Comparison of ENCODE assay signal across 9 mouse cellular contexts in the genomic region with DNA sequence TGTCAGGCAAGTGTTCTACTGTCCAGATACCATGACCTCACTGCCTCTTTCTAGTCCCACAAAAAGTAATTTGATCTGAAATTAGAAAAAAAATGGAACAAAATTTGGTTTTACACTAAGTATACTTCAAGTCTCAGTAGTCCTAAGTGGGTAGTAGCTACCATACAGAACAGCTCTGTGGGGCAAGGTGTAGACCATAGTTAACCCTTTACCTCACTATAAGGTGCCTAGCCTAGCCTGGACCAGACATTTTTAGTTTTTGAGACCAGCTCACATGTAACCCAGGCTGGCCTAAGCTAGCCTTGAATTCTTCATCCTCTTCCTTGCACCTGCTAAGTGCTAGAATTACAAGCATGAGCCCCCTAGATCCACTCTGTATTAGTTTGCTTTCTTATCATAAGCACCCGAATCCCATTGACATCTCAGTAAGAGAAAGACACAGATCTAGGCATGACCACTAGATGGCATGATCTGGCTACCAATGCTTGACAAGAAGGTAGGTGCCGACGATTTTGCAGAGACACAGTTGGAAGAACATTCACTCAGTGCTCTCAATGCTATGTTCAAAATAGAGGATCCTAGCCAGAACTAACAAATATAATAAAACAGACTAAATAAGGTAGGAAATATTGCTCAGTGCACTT. TPM values are rescaled to one million over a fixed set of nuclear protein-coding genes. Genes with fewer than 3 reads are reported as not detected.
DNase-seq lines count a peak whose midpoint lies in the region; ATAC-seq and TF ChIP-seq lines count a peak whose summit lies in the region.
"Had no signal": no experiment of that assay in that cellular context is flagged by ENCODE, and none has a peak within 500 bp of the region (broad histone marks: within the 10 kb centered on the region; RNA-seq: fewer than 3 reads in every experiment).

No protein-coding gene starts in this region.

- H3K9ac ChIP-seq in forebrain, embryonic 11.5 days (ENCODE audit: low read length): no peak overlapping the region
- H3K9ac ChIP-seq in forebrain, embryonic 14.5 days (ENCODE audit: low read length): no peak overlapping the region
- no peak overlapping the region for H3K9ac ChIP-seq in midbrain, embryonic 11.5 days (ENCODE audit: low read length)
- no peak overlapping the region for H3K9ac ChIP-seq in stomach, embryonic 15.5 days

- TF ChIP-seq POLR2A in brain, embryonic 14.5 days (IDR thresholded peaks at IDR 0.05; ENCODE audit: borderline replicate concordance, extremely low read depth, insufficient read depth, insufficient read length, poor library complexity, severe bottlenecking): no peak

- DNase-seq in forebrain, embryonic 10.5 days (ENCODE audit: extremely low spot score, low spot score): peak; percentile 39
- no peak for DNase-seq in forebrain, embryonic 11.5 days (ENCODE audit: low spot score)
- DNase-seq in brain, embryonic 14.5 days (ENCODE audit: low read depth): peak; percentile 94
- peak; percentile 94 for DNase-seq in forebrain, embryonic 14.5 days (ENCODE audit: low spot score)
- DNase-seq in hindlimb bud, embryonic 11.5 days (ENCODE audit: extremely low spot score, low read depth, low spot score): peak; percentile 61
- DNase-seq in left cerebral cortex, postnatal 25 days (ENCODE audit: low spot score in 2 of 2): peak; percentile 82 to 92
- peak; percentile 94 for DNase-seq in midbrain, embryonic 11.5 days (ENCODE audit: low spot score, missing footprints)

- no peaks in the 10 kb centered on the region for H3K9me3 ChIP-seq in forebrain, embryonic 10.5 days
- no peaks in the 10 kb centered on the region for H3K9me3 ChIP-seq in forebrain, embryonic 11.5 days (ENCODE audit: control insufficient read depth, low read length)
- no peaks in the 10 kb centered on the region for H3K9me3 ChIP-seq in forebrain, embryonic 14.5 days (replicated peaks; ENCODE audit: control insufficient read depth, low read length)
- no peaks in the 10 kb centered on the region for H3K9me3 ChIP-seq in midbrain, embryonic 11.5 days (ENCODE audit: control insufficient read depth, low read length)
- H3K9me3 ChIP-seq in stomach, embryonic 15.5 days: no peaks in the 10 kb centered on the region

- H3K27ac ChIP-seq in forebrain, embryonic 10.5 days: no peak overlapping the region
- H3K27ac ChIP-seq in forebrain, embryonic 11.5 days (ENCODE audit: low read depth, low read length): no peak overlapping the region
- H3K27ac ChIP-seq in forebrain, embryonic 14.5 days (ENCODE audit: low read depth, low read length): no peak overlapping the region
- no peak overlapping the region for H3K27ac ChIP-seq in midbrain, embryonic 11.5 days (ENCODE audit: low read depth, low read length)
- H3K27ac ChIP-seq in stomach, embryonic 15.5 days: no peak overlapping the region

- 8% methylated on average over 3 of the region's 3 CpGs for WGBS in forebrain, embryonic 10.5 days
- 6% methylated on average over 3 of the region's 3 CpGs for WGBS in forebrain, embryonic 11.5 days
- WGBS in forebrain, embryonic 14.5 days: 6% methylated on average over 3 of the region's 3 CpGs
- 8% methylated on average over 3 of the region's 3 CpGs for WGBS in midbrain, embryonic 11.5 days
- WGBS in stomach, embryonic 15.5 days: 2% methylated on average over 3 of the region's 3 CpGs

- H3K4me1 ChIP-seq in forebrain, embryonic 10.5 days: 0 out of 2 replicates have a peak, but pooled peaks cover 4% of the 10 kb centered on the region
- no peaks in the 10 kb centered on the region for H3K4me1 ChIP-seq in forebrain, embryonic 11.5 days (replicated peaks; ENCODE audit: control insufficient read depth, insufficient read depth, low read length)
- no peaks in the 10 kb centered on the region for H3K4me1 ChIP-seq in forebrain, embryonic 14.5 days (ENCODE audit: control insufficient read depth, insufficient read depth, low read length)
- no peaks in the 10 kb centered on the region for H3K4me1 ChIP-seq in midbrain, embryonic 11.5 days (ENCODE audit: control insufficient read depth, insufficient read depth, low read length)
- peaks cover 4% of the 10 kb centered on the region for H3K4me1 ChIP-seq in stomach, embryonic 15.5 days

- TF ChIP-seq CTCF in brain, embryonic 14.5 days (IDR thresholded peaks at IDR 0.05; ENCODE audit: borderline replicate concordance, extremely low read depth, insufficient read depth, insufficient read length): peak; percentile 79; the same call in 1 of the 2 replicates

- H3K36me3 ChIP-seq in forebrain, embryonic 10.5 days (replicated peaks): no peaks in the 10 kb centered on the region
- H3K36me3 ChIP-seq in forebrain, embryonic 11.5 days (ENCODE audit: control insufficient read depth, insufficient read depth, low read length): no peaks in the 10 kb centered on the region
- no peaks in the 10 kb centered on the region for H3K36me3 ChIP-seq in forebrain, embryonic 14.5 days (ENCODE audit: control insufficient read depth, insufficient read depth, low read length)
- H3K36me3 ChIP-seq in midbrain, embryonic 11.5 days (ENCODE audit: control insufficient read depth, insufficient read depth, low read length): no peaks in the 10 kb centered on the region
- H3K36me3 ChIP-seq in stomach, embryonic 15.5 days: no peaks in the 10 kb centered on the region

- H3K4me2 ChIP-seq in forebrain, embryonic 11.5 days (ENCODE audit: low read depth, low read length, severe bottlenecking): no peak overlapping the region
- H3K4me2 ChIP-seq in forebrain, embryonic 14.5 days (ENCODE audit: low read length): no peak overlapping the region
- no peak overlapping the region for H3K4me2 ChIP-seq in midbrain, embryonic 11.5 days
- H3K4me2 ChIP-seq in stomach, embryonic 15.5 days: no peak overlapping the region

- no peak for ATAC-seq in forebrain, embryonic 11.5 days (replicated peaks; ENCODE audit: low FRiP score)
- peak; percentile 60 for ATAC-seq in forebrain, embryonic 14.5 days
- ATAC-seq in midbrain, embryonic 11.5 days (ENCODE audit: low FRiP score): no peak
- ATAC-seq in stomach, embryonic 15.5 days (ENCODE audit: insufficient read depth, low FRiP score, low read depth): 0 out of 2 replicates have a peak, but pooled peaks have one; percentile 23

- intact Hi-C loops in left cerebral cortex, postnatal 25 days (cut with DNase I): loop anchor here (1.0 to 2.0 kb wide), 3 partner anchors 48 to 140 kb away; no protein-coding TSS in a partner anchor

- no peak overlapping the region for H3K4me3 ChIP-seq in forebrain, embryonic 10.5 days
- H3K4me3 ChIP-seq in forebrain, embryonic 11.5 days (ENCODE audit: low read depth, low read length): no peak overlapping the region
- H3K4me3 ChIP-seq in forebrain, embryonic 14.5 days (ENCODE audit: low read depth, low read length): no peak overlapping the region
- no peak overlapping the region for H3K4me3 ChIP-seq in midbrain, embryonic 11.5 days (ENCODE audit: low read depth, low read length)
- H3K4me3 ChIP-seq in stomach, embryonic 15.5 days (replicated peaks): no peak overlapping the region

- no peaks in the 10 kb centered on the region for H3K27me3 ChIP-seq in forebrain, embryonic 10.5 days (ENCODE audit: poor library complexity, severe bottlenecking)
- no peaks in the 10 kb centered on the region for H3K27me3 ChIP-seq in forebrain, embryonic 11.5 days (ENCODE audit: control insufficient read depth, insufficient read depth, low read length)
- no peaks in the 10 kb centered on the region for H3K27me3 ChIP-seq in forebrain, embryonic 14.5 days (replicated peaks; ENCODE audit: control insufficient read depth, insufficient read depth, low read length)
- H3K27me3 ChIP-seq in midbrain, embryonic 11.5 days (ENCODE audit: control insufficient read depth, insufficient read depth, low read length): no peaks in the 10 kb centered on the region
- no peaks in the 10 kb centered on the region for H3K27me3 ChIP-seq in stomach, embryonic 15.5 days (replicated peaks)

RNA-seq across cellular contexts. Expression of a gene that starts 7.7 kb away (rescaled TPM):
- 8.1 and 8.3 TPM in 2 replicates for polyA plus RNA-seq in forebrain, embryonic 10.5 days (2016; fragmentation: Nextera tagmentation; extraction: Ambion mirVana)
- 6.9 and 8.2 TPM in 2 replicates for polyA plus RNA-seq in forebrain, embryonic 11.5 days (2014; fragmentation: Nextera tagmentation; extraction: Ambion mirVana)
- 6.6 and 7.3 TPM in 2 replicates for polyA plus RNA-seq in brain, embryonic 14.5 days (2012; rRNA removed)
- 3.7 and 4.9 TPM in 2 replicates for polyA plus RNA-seq in forebrain, embryonic 14.5 days (2014; fragmentation: Nextera tagmentation; extraction: Ambion mirVana)
- total RNA-seq in left cerebral cortex, postnatal 25 days (2021): 10 to 100 TPM; 21.8 to 22.9 TPM
- 6.4 and 7.0 TPM in 2 replicates for polyA plus RNA-seq in midbrain, embryonic 11.5 days (2014; fragmentation: Nextera tagmentation; extraction: Ambion mirVana)
- polyA plus RNA-seq in stomach, embryonic 15.5 days (2015; fragmentation: Nextera tagmentation; extraction: Ambion mirVana): 68.3 and 73.4 TPM in 2 replicates

RNA-seq across cellular contexts. Expression of a gene that starts 28.4 kb away (rescaled TPM):
- 99.7 and 101 TPM in 2 replicates for polyA plus RNA-seq in forebrain, embryonic 10.5 days (2016; fragmentation: Nextera tagmentation; extraction: Ambion mirVana)
- polyA plus RNA-seq in forebrain, embryonic 11.5 days (2014; fragmentation: Nextera tagmentation; extraction: Ambion mirVana): 95.3 and 98.4 TPM in 2 replicates
- polyA plus RNA-seq in brain, embryonic 14.5 days (2012; rRNA removed): 58.5 and 63.2 TPM in 2 replicates
- 108 and 114 TPM in 2 replicates for polyA plus RNA-seq in forebrain, embryonic 14.5 days (2014; fragmentation: Nextera tagmentation; extraction: Ambion mirVana)
- total RNA-seq in left cerebral cortex, postnatal 25 days (2021): 100 to 1,000 TPM; 151 to 152 TPM
- polyA plus RNA-seq in midbrain, embryonic 11.5 days (2014; fragmentation: Nextera tagmentation; extraction: Ambion mirVana): 83.9 and 84.6 TPM in 2 replicates
- polyA plus RNA-seq in stomach, embryonic 15.5 days (2015; fragmentation: Nextera tagmentation; extraction: Ambion mirVana): 117 and 124 TPM in 2 replicates

RNA-seq across cellular contexts. Expression of a gene that starts 28.6 kb away (rescaled TPM):
- polyA plus RNA-seq in forebrain, embryonic 10.5 days (2016; fragmentation: Nextera tagmentation; extraction: Ambion mirVana): 245 and 246 TPM in 2 replicates
- polyA plus RNA-seq in forebrain, embryonic 11.5 days (2014; fragmentation: Nextera tagmentation; extraction: Ambion mirVana): 185 and 205 TPM in 2 replicates
- 161 and 167 TPM in 2 replicates for polyA plus RNA-seq in brain, embryonic 14.5 days (2012; rRNA removed)
- polyA plus RNA-seq in forebrain, embryonic 14.5 days (2014; fragmentation: Nextera tagmentation; extraction: Ambion mirVana): 226 and 231 TPM in 2 replicates
- 100 to 1,000 TPM; 137 to 139 TPM for total RNA-seq in left cerebral cortex, postnatal 25 days (2021)
- polyA plus RNA-seq in midbrain, embryonic 11.5 days (2014; fragmentation: Nextera tagmentation; extraction: Ambion mirVana): 175 and 186 TPM in 2 replicates
- polyA plus RNA-seq in stomach, embryonic 15.5 days (2015; fragmentation: Nextera tagmentation; extraction: Ambion mirVana): 229 and 235 TPM in 2 replicates

RNA-seq across cellular contexts. Expression of a gene that starts 34.8 kb away (rescaled TPM):
- 0.14 and 0.33 TPM in 2 replicates for polyA plus RNA-seq in forebrain, embryonic 10.5 days (2016; fragmentation: Nextera tagmentation; extraction: Ambion mirVana)
- polyA plus RNA-seq in forebrain, embryonic 11.5 days (2014; fragmentation: Nextera tagmentation; extraction: Ambion mirVana): not detected in 2 replicates
- polyA plus RNA-seq in brain, embryonic 14.5 days (2012; rRNA removed): 0.10 and 0.15 TPM in 2 replicates
- polyA plus RNA-seq in forebrain, embryonic 14.5 days (2014; fragmentation: Nextera tagmentation; extraction: Ambion mirVana): 0.17 TPM in 1 of 2 replicates, not detected in the other
- not detected for total RNA-seq in left cerebral cortex, postnatal 25 days (2021)
- polyA plus RNA-seq in midbrain, embryonic 11.5 days (2014; fragmentation: Nextera tagmentation; extraction: Ambion mirVana): 0.15 TPM in 1 of 2 replicates, not detected in the other
- 1.1 and 1.3 TPM in 2 replicates for polyA plus RNA-seq in stomach, embryonic 15.5 days (2015; fragmentation: Nextera tagmentation; extraction: Ambion mirVana)
- total RNA-seq: layer of hippocampus, postnatal 36 days had no signal

RNA-seq across cellular contexts. Expression of a gene that starts 48.7 kb away (rescaled TPM):
- polyA plus RNA-seq in forebrain, embryonic 10.5 days (2016; fragmentation: Nextera tagmentation; extraction: Ambion mirVana): 0.12 and 0.34 TPM in 2 replicates
- 0.52 TPM in 1 of 2 replicates, not detected in the other for polyA plus RNA-seq in forebrain, embryonic 11.5 days (2014; fragmentation: Nextera tagmentation; extraction: Ambion mirVana)
- polyA plus RNA-seq in brain, embryonic 14.5 days (2012; rRNA removed): 1.0 and 3.1 TPM in 2 replicates
- polyA plus RNA-seq in forebrain, embryonic 14.5 days (2014; fragmentation: Nextera tagmentation; extraction: Ambion mirVana): 0.50 and 0.93 TPM in 2 replicates
- under 1 TPM; 0.55 to 0.80 TPM for total RNA-seq in left cerebral cortex, postnatal 25 days (2021)
- polyA plus RNA-seq in midbrain, embryonic 11.5 days (2014; fragmentation: Nextera tagmentation; extraction: Ambion mirVana): 0.05 and 0.22 TPM in 2 replicates
- polyA plus RNA-seq in stomach, embryonic 15.5 days (2015; fragmentation: Nextera tagmentation; extraction: Ambion mirVana): 0.53 and 0.55 TPM in 2 replicates

Comparison
In these comparisons a context has a peak if more than half of its experiments do, and no peak if none do; other contexts are left out.
1. ATAC-seq: peak in forebrain, embryonic 14.5 days (single experiment) and stomach, embryonic 15.5 days (single experiment); none in forebrain, embryonic 11.5 days (single experiment) and midbrain, embryonic 11.5 days (single experiment).